Mouse (Mus musculus): ENCODE results near the gene Lbp.

Gene Lbp

DNA sequence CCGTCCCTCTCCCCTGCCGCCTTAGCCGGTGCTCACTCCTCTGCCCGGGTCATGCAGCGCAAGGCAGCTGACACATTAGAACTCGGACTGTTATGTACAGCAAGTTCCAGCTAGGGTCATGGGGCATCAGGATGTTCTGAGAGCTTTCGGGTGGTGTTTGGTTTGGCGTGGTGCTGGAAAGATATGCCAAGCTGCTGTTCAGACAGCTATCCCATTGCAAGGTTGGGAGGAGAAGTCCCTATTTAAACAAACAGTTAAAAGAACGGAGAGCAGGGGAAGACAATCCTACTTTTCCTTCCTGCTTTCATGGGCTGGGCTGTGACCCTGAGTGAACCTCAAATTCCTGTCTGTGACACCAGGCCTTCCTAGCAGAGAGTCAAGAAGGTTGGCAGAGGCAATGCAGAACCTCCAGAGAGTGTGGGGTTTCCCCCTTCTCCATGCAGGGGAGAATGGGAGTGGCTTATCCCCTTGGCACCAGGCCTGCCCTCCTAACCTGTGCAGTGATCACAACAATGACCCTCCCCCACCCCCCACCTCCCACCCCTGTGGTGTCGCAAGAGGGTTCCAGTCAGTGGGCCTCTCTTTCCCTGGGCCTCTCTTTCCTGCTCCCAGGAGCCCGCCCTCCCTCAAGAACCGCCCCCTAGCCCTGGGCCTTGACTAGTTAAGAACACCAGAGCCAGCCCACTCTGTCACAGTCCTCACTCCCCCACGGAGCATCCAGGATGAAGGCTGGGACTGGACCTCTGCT is at the start of gene Lbp:
TSS of gene Lbp (plus strand) at position 546 of the 748 bp plus-strand sequence.
- peak; percentile 28 for DNase-seq (ENCODE audit: low read depth, low spot score)

DNA sequence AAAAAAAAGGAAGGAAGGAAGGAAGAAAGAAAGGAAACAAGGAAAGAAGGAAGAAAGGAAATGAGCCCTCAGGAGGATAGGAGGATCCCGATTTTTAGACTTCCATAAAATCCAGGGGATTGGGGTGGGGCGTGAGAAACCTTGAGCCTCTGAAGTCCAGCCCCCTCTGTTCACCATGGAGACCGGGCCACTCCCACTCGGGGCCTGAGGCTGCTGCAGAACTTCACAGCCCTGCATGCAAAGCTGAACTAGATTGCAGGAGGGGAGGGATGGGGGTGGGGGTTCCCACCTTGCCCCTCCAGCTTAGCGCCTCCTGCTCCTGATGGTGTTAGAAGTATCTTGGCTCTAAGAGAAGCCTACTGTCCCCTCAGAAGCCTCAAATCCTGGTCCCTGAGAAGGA is 49.4 kb upstream of the Lbp start:
- peak; percentile 11 for DNase-seq (ENCODE audit: low read depth, low spot score)

DNA sequence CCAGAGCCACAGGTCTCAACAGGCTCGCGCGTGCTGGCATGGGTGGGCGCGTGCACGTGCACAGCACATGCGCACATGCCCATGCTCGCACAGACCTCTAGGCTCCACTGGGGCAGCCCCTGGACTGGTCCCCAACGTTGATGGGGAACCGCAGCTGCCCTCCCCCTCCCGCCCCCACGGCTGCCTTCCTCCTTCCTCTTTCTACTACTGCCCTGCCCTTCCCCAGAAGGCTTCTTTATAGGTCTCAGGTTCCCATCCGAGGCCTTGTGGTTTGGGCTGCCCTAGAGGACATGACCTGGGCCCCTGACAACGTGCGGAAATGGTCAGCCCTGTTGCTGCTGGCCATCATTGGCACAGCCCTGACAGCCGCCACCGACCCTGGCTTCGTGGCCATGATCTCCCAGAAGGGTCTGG is 48.3 kb upstream of the Lbp start, which contains the start of gene Bpi:
TSS of gene Bpi (plus strand) at position 90 of the 414 bp plus-strand sequence.
- DNase-seq (ENCODE audit: low read depth, low spot score) = peak; percentile 18

DNA sequence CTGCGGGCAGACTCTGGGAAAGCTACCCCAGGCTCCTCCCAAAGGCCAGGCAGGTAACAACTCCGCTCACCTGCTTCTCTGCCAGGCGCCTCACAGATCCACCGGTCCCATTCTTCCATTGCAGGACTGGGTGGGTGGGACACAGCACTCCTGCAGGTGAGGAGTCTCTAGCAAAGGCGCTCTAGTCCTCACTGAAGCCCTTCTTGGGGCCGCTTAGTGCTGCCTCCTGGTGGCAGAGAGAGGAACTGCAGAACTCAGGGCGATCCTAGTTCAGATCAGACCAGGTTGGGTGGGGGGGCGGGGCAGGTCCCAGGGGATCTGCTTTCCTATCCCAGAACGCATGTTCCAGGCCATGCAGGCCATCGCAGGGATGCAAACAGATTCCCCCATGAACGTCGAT is 47.5 kb upstream of the Lbp start:
- peak; percentile 79 for DNase-seq (ENCODE audit: low read depth, low spot score)

- DNase-seq (ENCODE audit: low read depth, low spot score) = no peak
Observed at GRCm38 (mm10) chr2:158259498-158259897, 46.8 kb upstream of the Lbp start.

DNA sequence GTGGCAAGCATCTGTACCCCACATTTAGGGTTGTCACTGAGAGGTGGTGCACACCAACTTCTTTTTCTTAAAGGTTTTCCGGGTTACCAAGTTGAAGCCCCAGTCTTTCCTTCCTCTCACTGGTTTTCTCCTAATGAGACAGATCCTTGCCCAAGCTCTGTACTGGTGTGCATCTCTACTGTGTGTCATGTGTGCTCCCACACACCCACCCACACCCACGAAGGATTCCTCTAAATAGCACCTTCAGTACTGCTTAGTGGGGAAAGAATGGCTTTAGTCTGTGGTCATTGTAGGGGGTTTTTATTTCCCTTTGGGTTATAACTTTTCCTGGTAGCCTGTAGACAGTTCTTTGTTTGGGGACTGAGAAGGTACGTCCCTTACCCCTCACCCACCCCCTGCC is 41.4 kb upstream of the Lbp start:
- DNase-seq (ENCODE audit: low read depth, low spot score) = no peak

DNA sequence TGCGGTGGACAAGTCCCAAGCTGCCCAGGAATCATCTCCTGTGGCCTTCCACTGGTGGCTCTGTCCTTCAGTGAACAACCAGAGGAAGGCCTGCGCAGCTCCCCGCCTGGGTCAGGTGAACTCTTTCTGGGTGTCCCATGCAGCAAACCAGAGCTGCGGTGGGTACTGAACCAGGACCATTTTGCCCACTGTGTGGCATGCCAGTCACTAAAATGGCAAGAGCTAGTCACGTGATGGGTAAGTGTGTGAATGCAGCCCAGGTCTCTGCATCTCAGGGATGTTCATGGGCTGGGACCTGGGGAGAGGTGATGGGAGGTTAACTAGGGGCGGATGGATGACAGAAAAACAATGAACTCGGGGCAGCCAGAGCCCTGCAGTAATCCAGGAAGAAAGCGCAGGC is 36.3 kb upstream of the Lbp start:
- no peak for DNase-seq (ENCODE audit: low read depth, low spot score)

GRCm38 (mm10) chr2:158273646-158274045 is 32.6 kb upstream of the Lbp start:
- no peak for DNase-seq (ENCODE audit: low read depth, low spot score)

DNA sequence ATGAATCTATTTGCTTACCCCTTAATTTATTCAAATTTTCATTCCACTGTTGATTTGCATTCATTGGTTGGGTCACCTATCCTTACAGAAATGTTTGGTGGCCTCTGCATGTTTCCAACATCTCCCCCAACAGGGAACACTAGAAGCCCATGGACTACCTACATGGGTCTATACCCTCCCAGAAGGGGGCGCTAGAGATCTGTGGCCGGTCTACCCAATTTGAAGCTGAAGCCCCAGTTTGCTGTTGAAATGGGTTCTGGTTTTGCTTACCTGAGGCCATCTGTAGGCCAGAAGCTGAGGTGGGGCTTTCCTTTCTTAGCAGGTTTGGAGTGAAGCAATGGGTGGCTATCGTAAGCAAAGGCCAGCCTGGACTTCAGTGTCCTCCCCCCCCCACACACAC is 30.9 kb upstream of the Lbp start:
- DNase-seq (ENCODE audit: low read depth, low spot score) = no peak

- DNase-seq (ENCODE audit: low read depth, low spot score) = no peak
Observed at GRCm38 (mm10) chr2:158275811-158276210, 30.5 kb upstream of the Lbp start.

DNA sequence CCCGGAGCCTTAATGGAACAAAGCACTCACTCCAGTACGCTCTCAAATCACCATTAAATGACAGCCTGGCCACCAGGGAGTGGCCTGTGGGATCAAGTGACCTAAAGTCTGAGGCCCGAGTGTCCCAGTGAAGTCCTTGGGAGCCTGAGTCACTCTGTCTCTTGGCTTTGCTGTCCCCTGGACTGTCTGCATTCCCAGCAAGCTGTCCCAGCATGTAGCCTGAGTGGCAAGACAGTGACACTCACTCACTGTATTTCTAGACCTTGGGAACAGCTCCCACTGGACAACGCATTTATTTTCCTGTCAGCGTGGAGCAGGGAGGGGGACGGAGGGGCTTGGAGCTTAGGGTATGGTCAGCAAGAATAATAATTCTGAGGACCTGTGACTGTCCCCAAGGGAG is 29.8 kb upstream of the Lbp start:
- no peak for DNase-seq (ENCODE audit: low read depth, low spot score)

GRCm38 (mm10) chr2:158276878-158277277 is 29.4 kb upstream of the Lbp start:
- no peak for DNase-seq (ENCODE audit: low read depth, low spot score)

DNA sequence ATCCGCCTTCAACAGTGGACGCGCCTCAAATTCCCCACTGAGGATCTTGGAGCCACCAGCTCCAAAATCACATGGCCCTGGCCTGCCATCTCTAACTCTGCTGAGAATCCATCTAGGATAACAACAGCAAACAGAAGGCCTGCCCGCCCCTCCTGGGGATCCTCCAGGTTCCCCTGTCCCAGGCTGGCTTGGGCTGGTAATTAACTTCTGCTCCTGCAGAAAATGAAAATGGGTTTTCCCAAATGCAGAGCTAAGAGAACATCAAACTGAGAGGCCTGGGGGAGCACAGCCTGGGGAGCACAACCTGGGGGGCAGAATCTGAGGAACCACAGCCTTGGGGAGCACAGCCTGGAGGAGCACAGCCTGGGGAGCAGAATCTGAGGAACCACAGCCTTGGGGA is 26.6 kb upstream of the Lbp start:
- DNase-seq (ENCODE audit: low read depth, low spot score) = no peak

DNA sequence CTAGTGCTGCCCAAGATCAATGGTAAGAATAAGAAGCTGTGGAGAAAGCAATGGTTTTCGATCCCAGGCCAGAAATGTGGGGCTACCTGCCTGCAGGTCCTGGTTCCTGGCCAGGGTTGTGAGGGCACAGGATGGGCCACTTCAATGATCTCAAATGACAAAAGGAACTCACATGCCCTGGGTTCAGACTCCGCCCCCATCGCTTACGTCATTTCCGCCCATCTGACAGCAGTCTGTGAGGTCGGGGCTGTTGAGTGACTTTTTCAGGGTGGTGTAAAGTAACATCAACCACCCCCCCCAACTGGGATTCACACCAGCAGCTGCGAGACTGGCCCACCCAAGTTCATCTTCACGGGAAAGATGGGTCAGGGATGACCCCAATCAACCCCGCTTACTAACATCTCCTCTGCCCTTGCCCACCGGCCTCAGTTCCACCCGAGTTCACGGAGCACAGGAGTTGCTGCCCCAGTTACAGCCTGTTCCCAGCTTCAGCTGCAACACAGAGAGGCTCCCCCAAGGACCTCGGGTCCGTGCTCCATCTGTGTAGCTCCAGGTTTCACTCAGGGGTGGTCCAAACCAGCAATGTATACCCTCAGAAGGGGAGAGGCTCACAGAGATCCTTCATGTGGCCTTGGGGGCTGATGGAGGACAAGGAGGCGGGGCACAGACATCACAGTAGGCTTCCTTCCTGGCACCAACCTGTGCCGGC is 24.6 kb upstream of the Lbp start:
- no peak for DNase-seq (ENCODE audit: low read depth, low spot score)

DNA sequence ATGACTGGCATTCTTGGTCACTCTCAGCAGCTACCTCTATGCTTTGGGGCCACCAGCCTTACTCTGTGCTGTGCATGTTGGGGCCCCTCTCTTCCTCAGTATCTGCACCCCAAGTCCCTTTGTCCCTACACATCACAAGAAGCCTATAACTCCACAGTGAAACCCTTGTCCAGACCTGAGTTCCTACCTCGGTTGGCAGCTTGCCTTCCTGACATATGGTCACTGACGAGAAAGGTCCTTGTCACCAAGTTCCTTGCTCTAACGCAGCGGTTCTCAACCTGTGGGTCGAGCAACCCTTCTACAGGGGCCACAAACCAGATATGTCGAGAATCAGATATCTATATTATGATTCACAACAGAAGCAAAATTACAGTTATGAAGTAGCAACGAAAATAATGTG is 23.2 kb upstream of the Lbp start:
- DNase-seq (ENCODE audit: low read depth, low spot score) = no peak

DNA sequence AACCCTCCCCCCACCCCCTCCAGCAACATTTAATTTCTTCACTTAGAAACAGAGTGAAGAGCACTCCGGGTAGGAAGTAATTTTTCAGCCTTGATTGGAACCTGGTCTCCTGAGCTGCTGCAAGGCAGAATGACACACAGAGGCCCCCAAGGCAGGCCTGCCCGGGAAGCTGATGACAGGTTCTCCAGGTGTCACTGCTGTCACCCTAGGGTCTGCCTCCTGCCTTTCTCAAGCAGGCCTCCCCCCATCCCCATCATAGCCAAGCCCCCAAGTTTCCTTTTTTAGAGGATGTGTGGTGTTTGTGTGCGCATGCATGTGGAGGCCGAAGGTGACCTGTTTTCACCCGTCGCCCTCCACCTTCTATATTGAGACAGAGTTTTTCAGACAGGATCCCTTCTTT is 22.5 kb upstream of the Lbp start:
- no peak for DNase-seq (ENCODE audit: low read depth, low spot score)

DNA sequence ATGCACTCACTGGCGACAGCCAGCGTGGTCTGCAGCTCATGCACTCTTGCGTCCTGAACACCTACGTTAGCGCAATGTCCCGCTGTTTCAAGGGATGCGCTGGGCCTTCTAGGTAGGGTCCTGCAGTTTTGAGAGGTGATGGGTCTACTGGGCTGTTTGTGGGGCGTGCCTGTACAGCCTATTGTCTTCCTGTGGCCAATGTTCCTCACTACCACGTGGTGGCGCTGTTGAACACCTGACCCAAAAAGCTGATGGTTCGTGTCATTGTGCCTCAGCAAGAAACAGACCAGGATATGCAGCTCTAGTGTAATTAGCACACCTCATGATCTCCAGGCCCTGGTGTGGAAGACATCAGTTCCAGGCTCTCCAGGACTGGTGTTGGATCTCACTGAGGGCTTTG is 21.7 kb upstream of the Lbp start:
- DNase-seq (ENCODE audit: low read depth, low spot score) = peak; percentile 59

- DNase-seq (ENCODE audit: low read depth, low spot score) = no peak
Observed at GRCm38 (mm10) chr2:158285655-158286054, 20.6 kb upstream of the Lbp start.

DNA sequence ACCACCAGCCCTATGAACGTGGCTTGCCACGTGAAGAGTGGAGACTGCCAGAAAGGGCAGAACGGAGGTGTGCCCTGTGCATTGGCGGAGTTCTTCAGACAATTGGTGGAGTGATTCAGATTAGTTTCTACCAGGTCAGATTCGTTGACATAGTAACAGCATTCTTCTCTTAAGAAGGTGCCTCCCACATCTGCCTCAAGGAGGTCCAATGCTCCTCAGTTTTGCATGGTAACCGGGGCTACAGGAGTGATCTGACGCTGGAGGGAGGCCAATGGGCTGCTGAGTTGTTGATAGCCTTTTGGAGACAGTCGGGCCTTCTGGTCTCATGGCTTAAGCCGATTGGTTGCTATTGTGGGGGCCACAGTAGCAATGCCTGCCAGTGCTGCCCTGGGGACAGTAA is 10.6 kb upstream of the Lbp start:
- DNase-seq (ENCODE audit: low read depth, low spot score) = no peak

GRCm38 (mm10) chr2:158299203-158299602 is 7.1 kb upstream of the Lbp start:
- DNase-seq (ENCODE audit: low read depth, low spot score) = no peak

DNA sequence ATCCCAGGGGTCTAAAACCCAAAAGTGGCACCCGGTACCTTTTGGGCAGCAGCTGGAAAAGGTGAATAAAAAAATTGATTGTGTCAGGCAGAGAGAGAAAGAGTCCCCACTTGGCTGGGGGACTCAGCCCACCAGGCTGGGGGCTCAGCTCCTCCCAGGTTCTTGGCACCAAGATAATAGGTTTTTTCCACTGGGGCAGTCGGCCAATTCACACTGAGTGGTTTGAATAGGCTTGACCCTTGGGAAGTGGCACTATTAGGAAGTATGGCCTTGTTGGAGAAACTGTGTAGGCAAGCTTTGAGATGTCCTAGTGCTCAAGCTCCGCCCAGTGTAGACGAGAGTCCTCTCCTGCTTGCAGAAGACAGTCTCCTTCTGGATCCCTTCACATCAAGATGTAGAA is 6.6 kb upstream of the Lbp start:
- DNase-seq (ENCODE audit: low read depth, low spot score) = no peak

DNA sequence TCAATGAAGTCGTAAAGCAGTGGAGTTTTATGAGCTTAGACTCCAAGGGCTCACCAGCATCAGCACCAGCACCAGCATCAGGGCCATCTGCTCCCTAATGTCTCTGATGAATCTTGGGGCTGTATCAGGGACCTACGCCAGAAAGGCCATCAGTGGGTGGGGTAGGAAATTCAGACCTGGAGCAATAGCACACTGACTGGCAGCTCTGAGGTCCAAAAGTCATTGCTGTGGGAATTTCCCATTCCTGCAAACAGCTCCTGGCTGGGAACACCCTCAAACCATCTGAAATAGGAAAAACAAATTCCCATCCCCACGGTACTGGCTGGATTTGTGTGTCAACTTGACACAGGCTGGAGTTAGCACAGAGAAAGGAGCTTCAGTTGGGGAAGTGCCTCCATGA is 3.5 kb upstream of the Lbp start:
- DNase-seq (ENCODE audit: low read depth, low spot score) = no peak

DNA sequence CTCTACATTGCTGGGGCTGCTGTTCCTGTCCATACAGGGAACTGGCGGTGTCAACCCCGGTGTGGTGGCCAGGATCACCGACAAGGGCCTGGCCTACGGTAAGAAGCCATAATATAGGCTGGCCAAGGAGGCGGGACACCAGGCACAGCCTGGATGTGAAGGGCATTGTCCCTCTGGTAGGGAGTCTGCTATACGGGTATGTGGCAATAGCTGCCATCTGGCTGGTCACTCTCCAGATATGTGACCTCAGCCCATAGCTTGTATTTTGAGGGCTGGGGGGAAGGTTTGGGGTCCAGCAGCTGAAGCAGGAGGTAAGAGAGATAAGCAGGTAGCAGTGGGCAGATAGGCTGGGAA is 380 bp downstream of the Lbp start:
- no peak for DNase-seq (ENCODE audit: low read depth, low spot score)
